Mouse (Mus musculus) lung, postnatal 0 days (tissue): ENCODE results near the gene Srgap2. TPM values are rescaled to one million over a fixed set of nuclear protein-coding genes. Genes with fewer than 3 reads are reported as not detected.

Experiments used
- ATAC-seq: fragments of 200-750 bp; cut with Nextera tagmentation; 2 replicates; pipeline ENCODE4 v1.8.0; 2017; ENCODE audit warnings: moderate library complexity
- DNase-seq: peaks from one replicate; pipeline ENCODE4 v3.0.0-alpha.2; 2016; ENCODE audit warnings: low spot score
- H3K27ac ChIP-seq: fragments of 300-500 bp; sonication (generic); 2 replicates; pipeline ENCODE4 v1.5.1; 2014; ENCODE audit warnings: antibody characterized with exemption, mild to moderate bottlenecking, low read length, mixed read lengths
- H3K27me3 ChIP-seq: fragments of 300-500 bp; sonication (generic); replicated peaks from 2 replicates; pipeline ENCODE4 v1.6.1; 2014; ENCODE audit warnings: low read length, mixed read lengths; ENCODE audit not compliant: insufficient read depth
- H3K36me3 ChIP-seq: fragments of 300-500 bp; sonication (generic); 2 replicates; pipeline ENCODE4 v1.6.1; 2014; ENCODE audit warnings: low read length, mixed read lengths; ENCODE audit not compliant: insufficient read depth
- H3K4me1 ChIP-seq: fragments of 300-500 bp; sonication (generic); 2 replicates; pipeline ENCODE4 v1.6.1; 2014; ENCODE audit warnings: antibody characterized with exemption, low read depth, low read length, mixed read lengths; ENCODE audit not compliant: insufficient read depth
- H3K4me2 ChIP-seq: fragments of 300-500 bp; sonication (generic); replicated peaks from 2 replicates; pipeline ENCODE4 v1.6.1; 2014; ENCODE audit warnings: low read depth, mild to moderate bottlenecking, low read length, moderate library complexity, mixed read lengths
- H3K4me3 ChIP-seq: fragments of 300-500 bp; sonication (generic); 2 replicates; pipeline ENCODE4 v1.5.1; 2014; ENCODE audit warnings: low read depth, low read length
- H3K9ac ChIP-seq: fragments of 300-500 bp; sonication (generic); replicated peaks from 2 replicates; pipeline ENCODE4 v1.6.1; 2014; ENCODE audit warnings: low read depth, mild to moderate bottlenecking
- H3K9me3 ChIP-seq: fragments of 300-500 bp; sonication (generic); 2 replicates; pipeline ENCODE4 v1.6.1; 2016; ENCODE audit warnings: low read length, mixed read lengths
- CTCF ChIP-seq: IDR thresholded peaks from 2 replicates; pipeline ENCODE4 v1.5.1; 2016; ENCODE audit warnings: antibody characterized with exemption, mild to moderate bottlenecking
- EP300 ChIP-seq: IDR thresholded peaks from 2 replicates; pipeline ENCODE4 v1.6.1; 2016; ENCODE audit warnings: antibody characterized with exemption, mild to moderate bottlenecking, control low read depth
- WGBS: fragments of 180-500 bp; shearing (Covaris S2); extraction: QIAGEN DNeasy Blood & Tissue Kit; methylation state at CpG from one replicate; pipeline ENCODE4 v1.1.7; 2014; 5-methylcytosine and 5-hydroxymethylcytosine counted together
- polyA plus RNA-seq: library from polyadenylated mRNA; unstranded; fragments of >200 nt; fragmentation: Nextera tagmentation; extraction: Ambion mirVana; gene quantifications from 2 replicates; pipeline ENCODE4 v1.2.1, GENCODE M21; 2015

The Srgap2 gene
- polyA plus RNA-seq, 1 experiment from 2014 or later, result 9.5 TPM

DNA sequence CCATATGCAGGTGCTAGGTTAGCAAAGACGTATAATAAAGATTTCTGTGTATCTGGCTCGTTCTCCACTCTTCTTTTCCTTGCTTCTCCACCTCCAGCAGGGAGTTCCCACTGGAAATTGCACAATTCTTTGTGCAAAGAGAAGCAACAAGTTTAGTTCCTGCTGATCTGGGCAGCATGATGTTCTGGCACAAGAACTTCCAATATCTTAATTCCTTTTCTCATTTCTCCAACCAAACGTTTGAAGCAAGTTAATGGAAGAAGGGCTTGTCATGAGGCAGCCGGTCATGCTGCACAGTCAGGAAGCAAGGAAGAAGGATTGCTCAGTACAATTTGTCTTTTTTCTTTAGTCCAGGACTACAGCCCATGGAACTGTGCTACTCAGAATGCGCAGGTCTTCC, 78.8 kb downstream of the Srgap2 start:
- Histone ChIP-seq H3K9me3 (no peaks in the 10 kb centered on the region), H3K27ac (no peak overlapping the region), H3K4me1 (0 out of 2 replicates have a peak, but pooled peaks cover 3% of the 10 kb centered on the region), H3K27me3 (no peaks in the 10 kb centered on the region), H3K4me2 (no peak overlapping the region), H3K9ac (no peak overlapping the region), H3K36me3 (no peaks in the 10 kb centered on the region), H3K4me3 (no peak overlapping the region)
- DNase-seq, result no peak
- TF ChIP-seq EP300, result no peak
- no peak for TF ChIP-seq CTCF
- 60% methylated on average over 5 of the region's 5 CpGs for WGBS
- no peak for ATAC-seq

- H3K27ac ChIP-seq, result no peak overlapping the region
- DNase-seq, result no peak
- no peak overlapping the region for H3K4me3 ChIP-seq
- no peak for ATAC-seq
- no peak overlapping the region for H3K4me2 ChIP-seq
- H3K27me3 ChIP-seq, result no peaks in the 10 kb centered on the region
- 0 out of 2 replicates have a peak, but pooled peaks cover 3% of the 10 kb centered on the region for H3K4me1 ChIP-seq
- no peak for TF ChIP-seq EP300
- TF ChIP-seq CTCF, result no peak
- H3K9ac ChIP-seq, result no peak overlapping the region
- H3K36me3 ChIP-seq, result no peaks in the 10 kb centered on the region
- H3K9me3 ChIP-seq, result no peaks in the 10 kb centered on the region
- 91% methylated on average over 3 of the region's 3 CpGs for WGBS
Observed at GRCm38 (mm10) chr1:131447333-131447732, 79.8 kb downstream of the Srgap2 start.

- 89% methylated on average over 4 of the region's 4 CpGs for WGBS
- no peak overlapping the region for H3K4me3 ChIP-seq
- H3K36me3 ChIP-seq, result no peaks in the 10 kb centered on the region
- H3K27ac ChIP-seq, result no peak overlapping the region
- no peak overlapping the region for H3K9ac ChIP-seq
- H3K9me3 ChIP-seq, result no peaks in the 10 kb centered on the region
- DNase-seq (no peak), ATAC-seq (no peak)
- 0 out of 2 replicates have a peak, but pooled peaks cover 3% of the 10 kb centered on the region for H3K4me1 ChIP-seq
- no peak for TF ChIP-seq EP300
- TF ChIP-seq CTCF, result no peak
- H3K27me3 ChIP-seq, result no peaks in the 10 kb centered on the region
- H3K4me2 ChIP-seq, result no peak overlapping the region
Observed at GRCm38 (mm10) chr1:131446577-131446976, 80.6 kb downstream of the Srgap2 start.

GRCm38 (mm10) chr1:131438556-131438955, 88.6 kb downstream of the Srgap2 start:
- Histone ChIP-seq H3K27me3 (no peaks in the 10 kb centered on the region), H3K27ac (no peak overlapping the region), H3K36me3 (no peaks in the 10 kb centered on the region), H3K9me3 (no peaks in the 10 kb centered on the region), H3K9ac (no peak overlapping the region), H3K4me2 (no peak overlapping the region), H3K4me3 (no peak overlapping the region), H3K4me1 (no peaks in the 10 kb centered on the region)
- TF ChIP-seq EP300 (no peak), CTCF (no peak)
- DNase-seq (no peak), ATAC-seq (no peak)
- WGBS, result 81% methylated on average over 11 of the region's 11 CpGs

DNA sequence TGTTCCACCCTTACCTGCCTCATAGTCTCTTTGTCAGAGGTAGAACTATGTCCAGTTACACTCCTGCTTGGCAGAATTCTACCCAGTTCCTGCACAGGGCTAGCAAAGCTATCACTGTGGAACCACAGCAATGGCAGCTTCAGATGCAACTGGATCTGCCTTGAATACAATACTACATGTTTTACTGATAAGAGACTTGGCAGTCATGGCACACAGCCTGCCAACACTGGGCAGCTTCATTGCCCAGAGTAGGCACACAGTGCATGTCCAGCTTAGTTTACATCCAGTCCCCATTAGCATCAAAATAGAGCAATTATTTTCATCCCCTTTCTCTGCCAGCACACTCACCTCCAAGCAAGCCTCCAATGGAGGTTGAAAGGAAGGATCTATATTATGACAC, 89.2 kb downstream of the Srgap2 start:
- no peaks in the 10 kb centered on the region for H3K4me1 ChIP-seq
- no peak for TF ChIP-seq EP300
- no peak for TF ChIP-seq CTCF
- no peaks in the 10 kb centered on the region for H3K9me3 ChIP-seq
- no peak overlapping the region for H3K4me3 ChIP-seq
- no peak overlapping the region for H3K9ac ChIP-seq
- no peak overlapping the region for H3K27ac ChIP-seq
- no peaks in the 10 kb centered on the region for H3K36me3 ChIP-seq
- no peak for DNase-seq
- ATAC-seq, result no peak
- no peaks in the 10 kb centered on the region for H3K27me3 ChIP-seq
- H3K4me2 ChIP-seq, result no peak overlapping the region

GRCm38 (mm10) chr1:131436609-131437008, 90.5 kb downstream of the Srgap2 start:
- no peak for ATAC-seq
- Histone ChIP-seq H3K9ac (no peak overlapping the region), H3K4me1 (no peaks in the 10 kb centered on the region), H3K4me3 (no peak overlapping the region), H3K36me3 (no peaks in the 10 kb centered on the region), H3K4me2 (no peak overlapping the region), H3K27me3 (no peaks in the 10 kb centered on the region), H3K9me3 (no peaks in the 10 kb centered on the region), H3K27ac (no peak overlapping the region)
- no peak for DNase-seq
- no peak for TF ChIP-seq CTCF
- TF ChIP-seq EP300, result no peak
- WGBS, result 59% methylated on average over 7 of the region's 7 CpGs
